In the genomic region with DNA sequence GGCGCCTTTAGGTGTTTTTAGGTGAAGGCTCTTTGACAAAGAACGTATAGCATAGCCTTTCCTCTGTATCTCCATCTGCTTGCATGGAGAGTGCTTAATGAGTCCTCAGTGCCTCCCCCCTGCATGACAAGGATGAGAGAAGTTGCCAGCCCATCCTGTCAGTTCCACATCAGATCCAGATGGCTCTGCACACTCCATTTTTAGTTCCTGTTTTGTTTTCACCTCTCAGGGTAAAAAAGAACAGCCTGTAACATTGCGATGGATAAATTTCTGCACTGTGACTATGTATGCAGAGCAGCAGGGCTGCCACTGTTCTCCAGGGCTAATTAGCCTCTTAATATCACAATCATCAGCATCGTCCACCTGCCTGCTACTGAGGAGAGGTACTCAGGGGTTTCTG, we compare ENCODE assay signal across 13 mouse cellular contexts.
DNase-seq lines count a peak whose midpoint lies in the region; ATAC-seq lines count a peak whose summit lies in the region.
"Had no signal": no experiment of that assay in that cellular context is flagged by ENCODE, and none has a peak within 500 bp of the region (broad histone marks: within the 10 kb centered on the region; RNA-seq: fewer than 3 reads in every experiment).

No protein-coding gene starts in this region.

- H3K9ac ChIP-seq in heart, embryonic 11.5 days (ENCODE audit: low read depth, low read length) = no peak overlapping the region
- H3K9ac ChIP-seq: embryonic facial prominence, embryonic 12.5 days; liver, embryonic 13.5 days had no signal

- 71% methylated on average over 4 of the region's 4 CpGs for WGBS in heart, embryonic 11.5 days (ENCODE audit: insufficient replicate concordance)

- DNase-seq in cerebellum, adult 9-10 months = peak; percentile 52
- peak; percentile 54 to 84 for DNase-seq in layer of hippocampus, postnatal 14 days (ENCODE audit: low spot score in 2 of 2)
- DNase-seq in right cerebral cortex, postnatal 10 days (ENCODE audit: low spot score in 2 of 2) = peak; percentile 54 to 84
- DNase-seq in ovary, postnatal 36 days (ENCODE audit: low spot score) = no peak
- DNase-seq: gastrocnemius, postnatal 10 days; liver, embryonic 13.5 days; retina, postnatal 1 day had no signal

- ATAC-seq in frontal cortex, adult (ENCODE audit: low TSS enrichment) = peak; percentile 80
- no peak for ATAC-seq in heart, embryonic 11.5 days (replicated peaks; ENCODE audit: insufficient number of reproducible peaks, low FRiP score, low TSS enrichment)
- ATAC-seq in CD4-positive, CD25-positive, alpha-beta regulatory T cell, adult 4 months = no peak

- no peak overlapping the region for H3K4me2 ChIP-seq in heart, embryonic 11.5 days
- H3K4me2 ChIP-seq: embryonic facial prominence, embryonic 12.5 days; liver, embryonic 13.5 days had no signal

- H3K27me3 ChIP-seq in heart, embryonic 11.5 days (ENCODE audit: control insufficient read depth, insufficient read depth, low read length) = no peaks in the 10 kb centered on the region
- H3K27me3 ChIP-seq: embryonic facial prominence, embryonic 12.5 days; liver, embryonic 13.5 days had no signal

- no peak overlapping the region for H3K4me3 ChIP-seq in heart, embryonic 11.5 days (ENCODE audit: low read depth, low read length)
- H3K4me3 ChIP-seq: embryonic facial prominence, embryonic 12.5 days; liver, embryonic 13.5 days had no signal

- H3K27ac ChIP-seq in heart, embryonic 11.5 days (ENCODE audit: low read depth, low read length) = no peak overlapping the region
- H3K27ac ChIP-seq: embryonic facial prominence, embryonic 12.5 days; liver, embryonic 13.5 days; macrophage; stomach, postnatal 0 days had no signal

- no peaks in the 10 kb centered on the region for H3K4me1 ChIP-seq in heart, embryonic 11.5 days (ENCODE audit: control insufficient read depth, insufficient read depth, low read length)
- H3K4me1 ChIP-seq: embryonic facial prominence, embryonic 12.5 days; liver, embryonic 13.5 days had no signal

- no peaks in the 10 kb centered on the region for H3K36me3 ChIP-seq in heart, embryonic 11.5 days (ENCODE audit: control insufficient read depth, insufficient read depth, low read length)
- H3K36me3 ChIP-seq: embryonic facial prominence, embryonic 12.5 days; liver, embryonic 13.5 days had no signal

- no peaks in the 10 kb centered on the region for H3K9me3 ChIP-seq in heart, embryonic 11.5 days (replicated peaks; ENCODE audit: control insufficient read depth, low read length)
- H3K9me3 ChIP-seq: embryonic facial prominence, embryonic 12.5 days had no signal
